Mouse (Mus musculus): Measurements from ENCODE around the gene Mocs1.

DNA sequence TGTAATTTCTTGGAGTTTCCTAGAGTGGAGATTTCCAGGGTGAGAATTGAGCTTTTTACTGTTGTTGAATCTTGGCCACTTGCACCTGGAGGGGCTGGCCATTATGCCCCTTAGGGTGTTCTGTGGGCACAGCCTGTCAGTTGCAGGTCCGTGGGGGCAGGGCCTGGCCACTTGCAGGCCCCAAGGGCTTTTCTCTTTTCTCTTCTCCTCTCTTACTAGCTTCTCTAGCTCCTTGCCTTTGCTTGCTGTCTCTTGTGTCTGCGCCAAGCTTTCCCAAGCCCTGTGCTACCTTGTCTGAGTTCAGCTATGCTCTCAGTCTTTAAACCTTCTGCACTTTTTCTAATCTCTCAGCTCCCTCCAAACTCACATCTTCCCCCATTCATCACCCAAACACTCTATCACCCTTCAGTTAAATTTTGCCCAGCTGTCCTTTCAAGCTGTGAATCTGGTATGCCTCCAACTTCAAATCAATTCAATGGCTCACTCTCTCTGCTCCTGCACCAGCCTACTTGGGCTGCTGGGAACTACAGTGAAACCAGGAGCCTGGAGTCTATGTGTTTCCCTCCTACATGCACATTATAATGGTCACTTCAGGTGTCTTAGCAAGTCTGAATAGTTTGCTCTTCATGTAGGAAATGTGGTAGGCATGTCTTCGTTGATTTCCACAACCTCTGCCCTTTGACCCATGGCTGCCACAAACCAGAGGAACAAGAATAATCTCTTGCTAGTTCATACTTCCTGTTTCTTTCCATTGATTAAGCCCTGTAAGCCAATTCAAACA is 5.7 kb upstream of the Mocs1 start:
- no peak for TF ChIP-seq CTCF (IDR thresholded peaks at IDR 0.05; ENCODE audit: borderline replicate concordance, control insufficient read depth, extremely low read depth, insufficient read depth, low read length, poor library complexity)
- TF ChIP-seq POLR2A (IDR thresholded peaks at IDR 0.05; ENCODE audit: control insufficient read depth, extremely low read depth, insufficient read depth, low read length, poor library complexity): no peak
